Comparison of ENCODE assay signal across 8 mouse cellular contexts in genomic region chr5:147070791-147071516, GRCm38 (mm10). TPM values are rescaled to one million over a fixed set of nuclear protein-coding genes. Genes with fewer than 3 reads are reported as not detected.
DNase-seq lines count a peak whose midpoint lies in the region; ATAC-seq and TF ChIP-seq lines count a peak whose summit lies in the region.

No protein-coding gene starts in this region.

- H3K27ac ChIP-seq in kidney, embryonic 15.5 days = no peak overlapping the region
- H3K27ac ChIP-seq in kidney, adult 2 months (ENCODE audit: insufficient read depth, low read depth, low read length) = no peak overlapping the region
- H3K27ac ChIP-seq in forebrain, embryonic 16.5 days (ENCODE audit: low read length) = no peak overlapping the region

- DNase-seq in kidney, adult 11 months = peak; percentile 66
- peak; percentile 59 for DNase-seq in adrenal gland, postnatal 14 days
- peak; percentile 88 for DNase-seq in kidney, adult 2 months
- no peak for DNase-seq in retina, postnatal 1 day
- DNase-seq in yolk sac, embryonic 10.5 days (ENCODE audit: low spot score) = no peak

- TF ChIP-seq CTCF in kidney, adult 2 months (conservative IDR thresholded peaks at IDR 0.05; ENCODE audit: insufficient read depth, insufficient read length, low read depth, low read length) = no peak

- no peak overlapping the region for H3K4me3 ChIP-seq in kidney, embryonic 15.5 days (replicated peaks)
- no peak overlapping the region for H3K4me3 ChIP-seq in kidney, adult 2 months (ENCODE audit: insufficient read depth, low read depth, low read length)
- H3K4me3 ChIP-seq in forebrain, embryonic 16.5 days (replicated peaks; ENCODE audit: low read length) = no peak overlapping the region

- H3K4me2 ChIP-seq in kidney, embryonic 15.5 days = no peak overlapping the region
- H3K4me2 ChIP-seq in forebrain, embryonic 16.5 days (ENCODE audit: low read length) = no peak overlapping the region

- no peaks in the 10 kb centered on the region for H3K36me3 ChIP-seq in kidney, embryonic 15.5 days
- no peaks in the 10 kb centered on the region for H3K36me3 ChIP-seq in kidney, adult 2 months (ENCODE audit: control insufficient read depth, insufficient read depth, low read length)
- H3K36me3 ChIP-seq in forebrain, embryonic 16.5 days (ENCODE audit: control insufficient read depth, insufficient read depth) = no peaks in the 10 kb centered on the region

- 76% methylated on average over 16 of the region's 16 CpGs for WGBS in kidney, embryonic 15.5 days
- whole genome bisulfite sequencing in kidney, adult 2 months = 65% methylated on average over 16 of the region's 16 CpGs
- 77% methylated on average over 16 of the region's 16 CpGs for WGBS in forebrain, embryonic 16.5 days

- H3K9ac ChIP-seq in kidney, embryonic 15.5 days = no peak overlapping the region
- no peak overlapping the region for H3K9ac ChIP-seq in forebrain, embryonic 16.5 days (replicated peaks; ENCODE audit: low read depth, low read length)

- no peak for TF ChIP-seq POLR2A in kidney, adult 2 months (IDR thresholded peaks at IDR 0.05; ENCODE audit: low read depth, low read length)

- H3K4me1 ChIP-seq in kidney, embryonic 15.5 days = peaks cover 37% of the 10 kb centered on the region
- peaks cover 36% of the 10 kb centered on the region for H3K4me1 ChIP-seq in kidney, adult 2 months (ENCODE audit: control insufficient read depth, insufficient read depth, low read length)
- H3K4me1 ChIP-seq in forebrain, embryonic 16.5 days (replicated peaks; ENCODE audit: control insufficient read depth, insufficient read depth, low read length) = peaks cover 18% of the 10 kb centered on the region

- no peaks in the 10 kb centered on the region for H3K27me3 ChIP-seq in kidney, embryonic 15.5 days
- H3K27me3 ChIP-seq in kidney, adult 2 months (replicated peaks; ENCODE audit: control insufficient read depth, insufficient read depth, low read length) = no peaks in the 10 kb centered on the region
- H3K27me3 ChIP-seq in forebrain, embryonic 16.5 days (replicated peaks; ENCODE audit: control insufficient read depth, insufficient read depth, low read length) = no peaks in the 10 kb centered on the region

- no peak for ATAC-seq in kidney, embryonic 15.5 days (replicated peaks; ENCODE audit: low FRiP score)
- peak; percentile 68 for ATAC-seq in megakaryocyte progenitor cell, adult 5-6 weeks (replicated peaks; ENCODE audit: poor library complexity)
- ATAC-seq in forebrain, embryonic 16.5 days = no peak

- H3K9me3 ChIP-seq in kidney, embryonic 15.5 days (replicated peaks) = no peaks in the 10 kb centered on the region
- H3K9me3 ChIP-seq in forebrain, embryonic 16.5 days (ENCODE audit: control insufficient read depth, low read length) = no peaks in the 10 kb centered on the region

RNA-seq across cellular contexts. Expression of gene Lnx2, which starts 5.4 kb away (rescaled TPM):
- polyA plus RNA-seq in kidney, embryonic 15.5 days (2015; fragmentation: Nextera tagmentation; extraction: Ambion mirVana) = 14.6 and 15.4 TPM in 2 replicates
- 18.5 and 18.8 TPM in 2 replicates for total RNA-seq in adrenal gland, postnatal 14 days (2021)
- 24.1 TPM in 2 replicates for polyA plus RNA-seq in kidney, adult 2 months (2012; rRNA removed)
- total RNA-seq in megakaryocyte progenitor cell, adult 5-6 weeks (2015) = 11.9 and 12.0 TPM in 2 replicates
- total RNA-seq in megakaryocyte progenitor cell, adult 5-6 weeks (2017) = 5.1 and 5.2 TPM in 2 replicates
- 12.8 and 14.3 TPM in 2 replicates for polyA plus RNA-seq in forebrain, embryonic 16.5 days (2015; fragmentation: Nextera tagmentation; extraction: Ambion mirVana)

RNA-seq across cellular contexts. Expression of gene Polr1d, which starts 5.9 kb away (rescaled TPM):
- polyA plus RNA-seq in kidney, embryonic 15.5 days (2015; fragmentation: Nextera tagmentation; extraction: Ambion mirVana) = 139 and 154 TPM in 2 replicates
- 137 and 144 TPM in 2 replicates for total RNA-seq in adrenal gland, postnatal 14 days (2021)
- 44.8 and 55.9 TPM in 2 replicates for polyA plus RNA-seq in kidney, adult 2 months (2012; rRNA removed)
- 160 and 162 TPM in 2 replicates for total RNA-seq in megakaryocyte progenitor cell, adult 5-6 weeks (2015)
- total RNA-seq in megakaryocyte progenitor cell, adult 5-6 weeks (2017) = 131 and 134 TPM in 2 replicates
- polyA plus RNA-seq in forebrain, embryonic 16.5 days (2015; fragmentation: Nextera tagmentation; extraction: Ambion mirVana) = 107 and 115 TPM in 2 replicates

Comparison
In these comparisons a context has a peak if more than half of its experiments do, and no peak if none do; other contexts are left out.
1. DNase-seq: peak in kidney, adult 11 months (single experiment), adrenal gland, postnatal 14 days (single experiment) and kidney, adult 2 months (single experiment); none in retina, postnatal 1 day (single experiment) and yolk sac, embryonic 10.5 days (single experiment).